Mouse (Mus musculus): ENCODE results near the gene Trim72. TPM values are rescaled to one million over a fixed set of nuclear protein-coding genes. Genes with fewer than 3 reads are reported as not detected.

Trim72 gene
- polyA plus RNA-seq, 1 experiment from 2014 or later, result not detected

DNA sequence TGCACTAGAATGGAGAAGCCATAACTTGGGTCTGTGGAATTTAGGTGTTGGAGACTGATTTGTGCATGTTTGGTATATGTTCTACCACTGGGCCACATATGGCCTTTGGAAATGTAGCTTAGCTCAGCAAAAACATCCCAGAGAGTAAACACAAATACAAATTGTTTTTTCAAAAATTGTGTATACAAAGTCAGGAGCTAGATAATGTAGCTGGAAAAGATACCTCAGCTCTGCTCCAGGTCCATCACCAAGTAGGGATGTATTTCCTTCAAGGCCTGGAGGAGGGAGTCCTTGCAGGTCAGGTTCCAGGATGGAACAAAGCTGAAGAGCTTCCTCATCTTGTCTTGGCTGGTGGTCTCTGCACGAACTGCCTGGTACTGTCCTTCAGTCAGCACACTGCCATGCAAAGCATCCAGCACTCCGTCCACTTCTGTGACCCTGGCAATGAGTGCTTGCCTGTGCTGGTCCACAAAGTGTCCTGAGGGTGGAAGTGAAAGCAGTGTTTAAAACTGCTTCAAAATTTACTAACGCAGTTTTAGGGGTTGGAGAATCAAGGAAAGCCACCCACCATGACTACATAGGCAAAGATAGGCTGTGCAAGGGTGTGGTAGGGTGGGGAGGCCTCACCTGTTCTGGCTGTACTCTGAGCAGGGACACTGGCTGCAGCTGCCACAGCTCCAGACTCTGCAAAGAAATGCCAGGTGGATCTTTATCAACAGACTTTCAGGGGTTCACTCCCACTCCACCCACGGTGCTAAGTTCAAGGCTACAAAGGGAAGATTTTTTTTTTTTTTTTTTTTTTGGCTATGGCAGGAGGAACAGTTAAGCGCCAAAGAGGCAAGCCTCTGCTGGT is 11.0 kb upstream of the Trim72 start:
- Histone ChIP-seq H3K9me3 (no peaks in the 10 kb centered on the region), H3K4me2 (replicated peaks) (0 out of 2 replicates have a peak overlapping the region, but pooled peaks have one; percentile 33), H3K36me3 (peaks cover 26% of the 10 kb centered on the region; the same call in 1 of the 2 replicates), H3K27ac (no peak overlapping the region), H3K4me3 (no peak overlapping the region), H3K9ac (no peak overlapping the region), H3K27me3 (replicated peaks) (no peaks in the 10 kb centered on the region), H3K4me1 (no peaks in the 10 kb centered on the region)
- 0 out of 2 replicates have a peak, but pooled peaks have one; percentile 7 for ATAC-seq (ENCODE audit: low FRiP score, low read depth)
- 53% methylated on average over 5 of the region's 5 CpGs for WGBS

DNA sequence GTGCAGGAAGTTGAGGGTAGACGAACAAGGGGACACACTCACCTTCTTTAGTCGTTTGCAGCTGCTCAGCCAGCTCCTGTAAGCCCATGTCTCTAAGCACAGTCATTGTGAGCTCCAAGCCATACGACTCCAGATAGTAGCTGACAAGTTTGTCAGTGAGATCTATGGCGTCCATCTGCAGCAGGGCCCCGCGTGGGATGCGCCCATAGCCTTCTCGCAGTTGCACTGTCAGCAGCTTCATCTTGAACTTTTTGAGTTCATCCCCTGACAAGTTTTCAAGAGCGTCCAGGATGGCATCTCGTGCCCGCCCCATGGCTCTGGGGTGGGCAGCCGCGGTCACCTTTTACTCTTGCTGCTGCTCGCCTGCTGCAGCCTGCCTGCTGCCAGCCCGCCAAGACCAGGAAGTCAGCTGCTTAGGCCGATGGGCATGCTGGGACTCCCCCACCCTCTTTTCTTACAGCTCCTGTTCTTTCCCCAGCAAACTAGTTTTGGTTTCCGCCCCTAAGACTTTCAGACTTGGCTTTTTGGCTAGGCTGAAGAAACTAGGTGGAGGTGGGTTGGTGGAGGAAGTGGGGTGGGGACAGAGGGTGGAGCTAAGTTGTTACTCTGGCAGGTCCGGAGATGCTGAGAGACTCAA is 10.3 kb upstream of the Trim72 start, which contains the start of gene Pycard:
Gene Pycard, minus strand, starts transcription at position 527 of the 637 bp plus-strand sequence.
- H3K4me1 ChIP-seq, result no peaks in the 10 kb centered on the region
- no peaks in the 10 kb centered on the region for H3K9me3 ChIP-seq
- H3K4me2 ChIP-seq (replicated peaks), result peak within 1 kb of the TSS; percentile 33
- peaks cover 21% of the 10 kb centered on the region; the same call in 1 of the 2 replicates for H3K36me3 ChIP-seq
- ATAC-seq (ENCODE audit: low FRiP score, low read depth), result peak; percentile 21; the same call in 1 of the 2 replicates
- H3K4me3 ChIP-seq, result no peak within 1 kb of the TSS
- H3K9ac ChIP-seq, result no peak within 1 kb of the TSS
- 17% methylated on average over 18 of the region's 18 CpGs for WGBS
- H3K27ac ChIP-seq, result no peak within 1 kb of the TSS
- no peaks in the 10 kb centered on the region for H3K27me3 ChIP-seq (replicated peaks)

GRCm38 (mm10) chr7:127999436-127999835 is 4.3 kb upstream of the Trim72 start:
- Histone ChIP-seq H3K9me3 (no peaks in the 10 kb centered on the region), H3K4me2 (replicated peaks) (no peak overlapping the region), H3K36me3 (no peaks in the 10 kb centered on the region; the same call in 1 of the 2 replicates), H3K4me1 (peaks cover 1% of the 10 kb centered on the region; the same call in 1 of the 2 replicates), H3K4me3 (no peak overlapping the region), H3K27me3 (replicated peaks) (peaks cover 7% of the 10 kb centered on the region; the same call in 1 of the 2 replicates), H3K27ac (no peak overlapping the region), H3K9ac (no peak overlapping the region)
- WGBS, result 88% methylated on average over 1 of the region's 1 CpGs
- no peak for ATAC-seq (ENCODE audit: low FRiP score, low read depth)

DNA sequence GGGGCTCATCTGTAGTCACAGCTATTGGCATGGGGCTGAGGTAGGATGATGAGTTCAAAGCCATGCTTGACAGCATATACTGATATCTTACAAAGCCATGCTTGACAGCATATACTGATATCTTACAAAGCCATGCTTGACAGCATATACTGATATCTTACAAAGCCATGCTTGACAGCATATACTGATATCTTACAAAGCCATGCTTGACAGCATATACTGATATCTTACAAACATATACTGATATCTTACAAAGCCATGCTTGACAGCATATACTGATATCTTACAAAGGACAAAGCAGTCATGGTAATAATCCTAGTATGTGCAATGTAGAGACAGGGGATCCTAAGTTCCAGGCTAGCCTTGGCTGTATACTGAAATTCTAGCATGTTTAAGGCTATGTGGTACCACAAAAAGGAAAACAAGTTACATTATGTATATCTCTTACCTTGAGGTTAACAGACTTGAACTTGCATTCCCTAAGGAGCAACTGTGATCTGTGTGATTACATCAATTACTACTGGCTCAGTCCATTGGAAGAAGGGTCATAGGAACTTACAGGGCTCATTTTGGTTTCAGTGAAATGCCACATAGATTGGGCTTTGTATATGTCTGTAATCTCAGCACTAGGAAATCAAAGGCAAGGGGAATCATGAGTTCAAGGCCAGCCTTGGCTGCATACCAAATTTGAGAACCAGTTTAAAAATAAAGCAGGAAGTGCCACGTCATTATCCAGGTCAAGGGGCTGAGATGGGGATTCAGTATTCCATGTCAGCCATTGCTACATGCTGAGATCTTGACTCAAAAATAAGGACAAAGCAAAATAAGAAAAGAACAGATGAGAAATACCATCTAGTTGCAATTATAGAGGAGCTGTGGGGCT is 3.4 kb upstream of the Trim72 start:
- ATAC-seq (ENCODE audit: low FRiP score, low read depth), result no peak
- WGBS, result 79% methylated on average over 1 of the region's 1 CpGs
- Histone ChIP-seq H3K9me3 (no peaks in the 10 kb centered on the region), H3K4me1 (peaks cover 8% of the 10 kb centered on the region; the same call in 1 of the 2 replicates), H3K4me2 (replicated peaks) (no peak overlapping the region), H3K27ac (no peak overlapping the region), H3K9ac (no peak overlapping the region), H3K4me3 (no peak overlapping the region), H3K36me3 (no peaks in the 10 kb centered on the region; the same call in 1 of the 2 replicates), H3K27me3 (replicated peaks) (peaks cover 16% of the 10 kb centered on the region; the same call in 1 of the 2 replicates)

DNA sequence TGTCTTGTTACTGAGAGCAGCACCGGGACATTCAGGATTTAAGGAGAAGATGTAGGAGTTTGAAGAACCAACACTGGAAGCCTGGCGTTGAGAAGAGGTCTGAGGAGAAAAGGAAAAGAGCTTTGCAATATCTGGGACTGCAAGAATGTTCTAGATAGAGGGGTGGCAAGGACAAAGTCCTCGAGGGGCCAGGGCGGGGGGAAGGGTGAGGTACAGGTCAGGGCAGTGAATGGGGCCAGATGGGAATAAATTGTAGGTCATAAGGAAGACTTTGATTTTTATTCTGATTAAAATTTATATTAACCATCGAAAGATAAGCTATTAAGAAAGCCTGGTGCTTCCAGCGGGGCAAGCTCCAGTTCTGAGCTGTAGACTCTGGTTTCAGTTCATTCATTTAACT is 651 bp upstream of the Trim72 start:
- no peak overlapping the region for H3K27ac ChIP-seq
- peaks cover 8% of the 10 kb centered on the region; the same call in 1 of the 2 replicates for H3K4me1 ChIP-seq
- peaks cover 16% of the 10 kb centered on the region; the same call in 1 of the 2 replicates for H3K27me3 ChIP-seq (replicated peaks)
- no peak for ATAC-seq (ENCODE audit: low FRiP score, low read depth)
- H3K4me2 ChIP-seq (replicated peaks), result no peak overlapping the region
- H3K36me3 ChIP-seq, result no peaks in the 10 kb centered on the region
- H3K4me3 ChIP-seq, result no peak overlapping the region
- H3K9ac ChIP-seq, result no peak overlapping the region
- 86% methylated on average over 6 of the region's 6 CpGs for WGBS
- H3K9me3 ChIP-seq, result no peaks in the 10 kb centered on the region

DNA sequence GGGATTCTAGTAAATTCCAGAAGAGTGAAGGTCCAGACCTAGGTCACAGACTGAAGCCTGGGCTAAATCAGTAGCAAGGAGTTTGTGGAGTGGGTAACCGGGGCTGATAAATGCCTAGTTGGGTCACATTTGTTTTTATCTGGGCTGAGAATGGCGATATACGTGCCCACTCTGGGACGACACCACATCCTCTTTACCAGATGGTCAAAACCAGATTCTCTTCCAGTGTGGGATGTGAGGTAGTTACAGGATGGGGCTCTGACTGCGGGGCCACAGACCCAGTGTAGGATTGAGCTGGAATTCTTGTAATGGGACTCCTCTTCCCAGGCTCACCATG is 369 bp downstream of the Trim72 start:
- H3K4me1 ChIP-seq, result peaks cover 8% of the 10 kb centered on the region; the same call in 1 of the 2 replicates
- peaks cover 16% of the 10 kb centered on the region; the same call in 1 of the 2 replicates for H3K27me3 ChIP-seq (replicated peaks)
- WGBS, result 70% methylated on average over 5 of the region's 5 CpGs
- no peak overlapping the region for H3K27ac ChIP-seq
- no peak overlapping the region for H3K9ac ChIP-seq
- H3K36me3 ChIP-seq, result no peaks in the 10 kb centered on the region
- no peak overlapping the region for H3K4me2 ChIP-seq (replicated peaks)
- no peak overlapping the region for H3K4me3 ChIP-seq
- ATAC-seq (ENCODE audit: low FRiP score, low read depth), result no peak
- no peaks in the 10 kb centered on the region for H3K9me3 ChIP-seq

DNA sequence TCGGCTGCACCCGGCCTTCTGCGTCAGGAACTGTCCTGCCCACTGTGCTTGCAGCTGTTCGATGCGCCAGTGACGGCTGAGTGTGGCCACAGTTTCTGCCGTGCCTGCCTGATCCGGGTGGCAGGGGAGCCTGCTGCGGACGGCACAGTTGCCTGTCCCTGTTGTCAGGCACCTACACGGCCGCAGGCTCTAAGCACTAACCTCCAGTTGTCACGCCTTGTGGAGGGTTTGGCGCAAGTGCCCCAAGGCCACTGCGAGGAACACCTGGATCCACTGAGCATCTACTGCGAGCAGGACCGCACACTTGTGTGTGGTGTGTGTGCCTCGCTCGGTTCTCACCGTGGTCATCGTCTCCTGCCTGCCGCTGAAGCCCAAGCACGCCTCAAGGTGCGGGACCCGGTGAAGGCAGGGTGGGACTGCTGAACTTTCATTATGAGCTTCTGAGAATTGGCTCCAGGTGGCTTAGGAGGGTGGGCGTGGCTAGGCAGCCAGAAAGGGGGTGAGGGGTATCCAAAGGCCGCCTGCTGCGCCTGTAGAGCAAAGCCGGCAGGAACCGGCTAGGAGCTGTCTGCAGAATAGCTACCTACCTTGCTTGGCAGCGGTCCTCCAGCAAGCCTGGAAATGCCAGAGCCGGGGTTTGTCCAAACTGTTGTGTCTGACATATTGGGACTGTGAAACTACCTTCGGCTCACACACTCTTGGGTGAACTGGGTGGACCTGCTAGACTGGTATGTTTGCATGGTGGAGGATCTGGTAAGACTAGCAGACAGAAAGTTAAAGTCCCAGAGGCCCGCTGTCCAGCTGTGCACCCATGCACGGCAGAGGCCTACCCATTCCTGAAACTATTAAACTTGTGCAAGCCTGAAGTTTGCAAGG is 976 bp downstream of the Trim72 start:
- no peaks in the 10 kb centered on the region for H3K36me3 ChIP-seq
- H3K9me3 ChIP-seq, result no peaks in the 10 kb centered on the region
- H3K4me2 ChIP-seq (replicated peaks), result peak overlapping the region; percentile 36
- ATAC-seq (ENCODE audit: low FRiP score, low read depth), result no peak
- no peak overlapping the region for H3K9ac ChIP-seq
- no peak overlapping the region for H3K27ac ChIP-seq
- no peak overlapping the region for H3K4me3 ChIP-seq
- 29% methylated on average over 35 of the region's 35 CpGs for WGBS
- peaks cover 16% of the 10 kb centered on the region; the same call in 1 of the 2 replicates for H3K27me3 ChIP-seq (replicated peaks)
- H3K4me1 ChIP-seq, result peaks cover 8% of the 10 kb centered on the region; the same call in 1 of the 2 replicates

- Histone ChIP-seq H3K9ac (no peak overlapping the region), H3K4me3 (no peak overlapping the region), H3K36me3 (no peaks in the 10 kb centered on the region), H3K27me3 (replicated peaks) (peaks cover 19% of the 10 kb centered on the region; the same call in 1 of the 2 replicates), H3K4me1 (peaks cover 8% of the 10 kb centered on the region; the same call in 1 of the 2 replicates), H3K4me2 (replicated peaks) (no peak overlapping the region), H3K9me3 (no peaks in the 10 kb centered on the region), H3K27ac (no peak overlapping the region)
- WGBS, result 81% methylated on average over 7 of the region's 7 CpGs
- ATAC-seq (ENCODE audit: low FRiP score, low read depth), result no peak
Observed at GRCm38 (mm10) chr7:128006193-128006592, 2.4 kb downstream of the Trim72 start.

GRCm38 (mm10) chr7:128009715-128010340 is 6.1 kb downstream of the Trim72 start:
- H3K4me3 ChIP-seq, result no peak overlapping the region
- H3K4me1 ChIP-seq, result peaks cover 3% of the 10 kb centered on the region; the same call in 1 of the 2 replicates
- H3K4me2 ChIP-seq (replicated peaks), result peak overlapping the region; percentile 16; the same call in 1 of the 2 replicates
- no peaks in the 10 kb centered on the region for H3K9me3 ChIP-seq
- ATAC-seq (ENCODE audit: low FRiP score, low read depth), result no peak
- no peak overlapping the region for H3K9ac ChIP-seq
- H3K27me3 ChIP-seq (replicated peaks), result peaks cover 8% of the 10 kb centered on the region; the same call in 1 of the 2 replicates
- no peaks in the 10 kb centered on the region for H3K36me3 ChIP-seq
- no peak overlapping the region for H3K27ac ChIP-seq
- 55% methylated on average over 40 of the region's 40 CpGs for WGBS

GRCm38 (mm10) chr7:128012136-128012780 is 8.5 kb downstream of the Trim72 start:
- Histone ChIP-seq H3K9ac (no peak overlapping the region), H3K4me1 (no peaks in the 10 kb centered on the region), H3K4me2 (replicated peaks) (no peak overlapping the region), H3K36me3 (no peaks in the 10 kb centered on the region), H3K9me3 (no peaks in the 10 kb centered on the region), H3K27ac (no peak overlapping the region), H3K27me3 (replicated peaks) (0 out of 2 replicates have a peak, but pooled peaks cover 3% of the 10 kb centered on the region), H3K4me3 (no peak overlapping the region)
- ATAC-seq (ENCODE audit: low FRiP score, low read depth), result no peak
- WGBS, result 64% methylated on average over 13 of the region's 13 CpGs

Data from neural tube, embryonic 12.5 days (tissue).